Mouse (Mus musculus) granulocyte monocyte progenitor cell, adult 5-6 weeks (primary cell): ENCODE results near the gene 9130008F23Rik. TPM values are rescaled to one million over a fixed set of nuclear protein-coding genes. Genes with fewer than 3 reads are reported as not detected.
A peak's percentile ranks its signal among the peaks of the same experiment; 100 is the strongest.

Experiments used
- ATAC-seq: replicated peaks from 2 replicates; pipeline ENCODE4 v1.8.0; 2016; ENCODE audit warnings: mild to moderate bottlenecking, moderate TSS enrichment, inconsistent platforms; ENCODE audit not compliant: poor library complexity, severe bottlenecking
- total RNA-seq, 2 experiments: library from RNA; stranded (forward) in 1 of 2; stranded (reverse) in 1 of 2; fragments of 200-712, 200-1000 nt in 1 of 2; fragments of >200 nt in 1 of 2; fragmentation: Nextera tagmentation in 1 of 2; gene quantifications; 2 replicates each; pipeline ENCODE4 v1.2.3; 2014 to 2017

Gene 9130008F23Rik
- total RNA-seq (2014; fragmentation: Nextera tagmentation) (3.0 and 5.0 TPM in 2 replicates), total RNA-seq (2017) (5.6 and 6.2 TPM in 2 replicates)

DNA sequence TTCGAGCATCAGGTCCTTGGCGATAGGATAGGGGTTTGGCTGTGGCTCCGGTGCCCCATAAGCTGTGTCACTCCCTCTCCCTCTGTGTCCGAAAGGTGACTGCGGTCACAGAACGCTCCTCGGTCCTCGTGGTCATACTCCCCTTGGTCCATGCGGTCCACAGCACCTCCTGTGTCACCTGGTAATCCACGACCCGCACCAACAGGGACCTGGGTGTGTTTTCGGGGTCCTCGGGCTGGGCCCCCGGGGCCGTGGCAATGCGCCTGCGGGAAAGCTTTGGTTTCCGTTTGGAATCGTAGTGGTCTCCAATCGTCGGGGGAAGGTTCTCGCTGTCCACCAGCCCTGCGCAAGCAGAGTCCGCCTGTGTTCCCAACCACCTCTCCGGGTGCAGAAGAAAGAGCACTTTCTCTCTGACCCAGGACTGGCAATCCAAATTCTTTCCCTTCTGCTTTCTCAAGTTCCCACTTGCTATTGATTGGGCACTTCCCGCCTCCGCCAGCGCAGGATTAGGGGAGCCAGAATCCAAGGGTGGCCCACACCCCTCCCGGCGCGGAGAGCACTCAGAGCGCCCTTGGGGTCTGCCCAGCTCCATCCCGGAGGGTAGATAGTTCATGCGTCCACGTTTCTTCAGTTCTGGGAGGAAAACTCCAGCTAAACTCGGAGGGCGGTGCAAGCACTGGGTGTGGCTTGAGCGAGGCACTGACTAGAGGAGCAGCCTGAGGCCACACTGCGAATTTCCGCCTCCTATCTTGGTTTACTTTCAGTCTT, at the start of gene 9130008F23Rik:
9130008F23Rik (minus strand) TSS at position 636 of the 768 bp plus-strand sequence.
- peak; percentile 66 for ATAC-seq

- ATAC-seq, result no peak
Measured at GRCm38 (mm10) chr17:40915499-40915898, 35.1 kb upstream of the 9130008F23Rik start.

GRCm38 (mm10) chr17:40914250-40914649, 33.9 kb upstream of the 9130008F23Rik start, which contains the start of gene Glyatl3:
Gene Glyatl3 (minus strand): TSS chr17:40914350.
- no peak for ATAC-seq

DNA sequence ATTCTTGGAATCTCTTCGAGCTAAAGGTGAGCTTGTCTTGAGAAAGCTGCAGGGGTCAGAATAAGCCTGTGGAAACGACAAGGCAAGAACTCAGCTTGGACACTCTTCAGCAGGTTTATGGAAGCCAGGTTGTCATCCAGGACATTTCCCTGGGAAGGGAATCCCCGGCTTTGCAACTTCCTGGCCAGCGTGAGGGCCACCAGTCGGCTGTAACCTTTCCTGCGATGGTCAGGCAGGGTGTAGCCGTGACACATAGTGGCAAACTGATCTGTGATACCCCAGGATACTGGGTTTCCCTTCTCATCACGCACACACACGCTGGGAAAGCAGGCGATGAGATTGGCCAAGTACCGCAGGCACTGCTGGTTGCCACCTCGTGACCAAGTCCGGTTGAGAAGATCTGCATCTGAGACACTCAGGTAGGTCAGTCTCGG, 24.4 kb upstream of the 9130008F23Rik start:
- 0 out of 2 replicates have a peak, but pooled peaks have one; percentile 30 for ATAC-seq

GRCm38 (mm10) chr17:40904056-40904597, 23.8 kb upstream of the 9130008F23Rik start:
- no peak for ATAC-seq

- no peak for ATAC-seq
Measured at GRCm38 (mm10) chr17:40903345-40903744, 23.0 kb upstream of the 9130008F23Rik start.

DNA sequence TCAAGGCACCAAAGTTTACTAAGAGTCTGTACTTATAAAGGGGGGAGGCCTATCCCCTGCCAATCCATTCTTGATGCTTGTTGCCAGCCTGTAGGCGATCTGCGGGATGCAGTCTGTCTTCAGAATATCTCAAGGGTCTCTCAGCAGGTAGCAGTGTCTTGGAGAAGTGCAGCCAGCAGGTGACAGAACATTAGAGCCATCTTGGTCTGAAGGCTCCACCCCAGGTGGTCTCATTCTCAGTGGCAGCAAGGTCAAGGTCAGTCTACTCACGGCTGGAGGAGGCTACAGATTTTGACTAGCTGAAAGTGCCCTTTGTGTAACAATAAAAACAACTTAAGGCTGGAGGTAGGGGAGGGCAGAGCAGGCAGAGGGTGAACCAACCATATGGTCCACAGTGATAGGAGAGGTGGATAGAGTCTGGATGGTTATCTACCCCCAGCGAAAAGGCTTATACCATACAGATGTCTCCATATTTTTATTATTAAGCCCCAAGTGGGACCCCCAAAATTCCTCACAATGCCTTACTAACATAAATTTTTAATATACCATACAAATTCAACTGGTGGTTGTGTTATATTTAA, 19.5 kb upstream of the 9130008F23Rik start:
- ATAC-seq, result no peak

DNA sequence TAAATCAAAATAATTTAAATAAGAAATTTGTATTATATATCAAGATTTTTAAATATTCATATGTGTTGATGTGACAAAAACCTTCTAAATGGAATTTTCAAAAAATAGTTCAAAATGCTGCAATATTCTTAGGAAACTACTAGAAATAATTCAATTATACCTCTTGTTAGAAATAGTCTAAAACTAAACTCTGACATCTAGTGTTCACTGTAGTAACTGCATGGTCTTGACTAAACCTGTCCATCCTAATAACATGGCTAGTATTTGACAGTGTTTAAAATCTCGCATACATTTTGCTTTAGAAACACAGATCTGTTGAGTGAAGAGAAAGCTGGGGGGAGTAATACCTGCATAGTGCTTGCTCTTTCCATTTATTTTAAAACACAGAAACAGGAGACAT, 16.5 kb upstream of the 9130008F23Rik start:
- ATAC-seq, result peak; percentile 83

GRCm38 (mm10) chr17:40887849-40888536, 7.6 kb upstream of the 9130008F23Rik start:
- ATAC-seq, result no peak

- ATAC-seq, result no peak
Measured at GRCm38 (mm10) chr17:40885155-40885554, 4.8 kb upstream of the 9130008F23Rik start.

- ATAC-seq, result no peak
Measured at GRCm38 (mm10) chr17:40882172-40882571, 1.8 kb upstream of the 9130008F23Rik start.

- peak; percentile 53 for ATAC-seq
Measured at GRCm38 (mm10) chr17:40879528-40879923, 833 bp downstream of the 9130008F23Rik start.

GRCm38 (mm10) chr17:40877741-40878140, 2.6 kb downstream of the 9130008F23Rik start:
- ATAC-seq, result no peak

DNA sequence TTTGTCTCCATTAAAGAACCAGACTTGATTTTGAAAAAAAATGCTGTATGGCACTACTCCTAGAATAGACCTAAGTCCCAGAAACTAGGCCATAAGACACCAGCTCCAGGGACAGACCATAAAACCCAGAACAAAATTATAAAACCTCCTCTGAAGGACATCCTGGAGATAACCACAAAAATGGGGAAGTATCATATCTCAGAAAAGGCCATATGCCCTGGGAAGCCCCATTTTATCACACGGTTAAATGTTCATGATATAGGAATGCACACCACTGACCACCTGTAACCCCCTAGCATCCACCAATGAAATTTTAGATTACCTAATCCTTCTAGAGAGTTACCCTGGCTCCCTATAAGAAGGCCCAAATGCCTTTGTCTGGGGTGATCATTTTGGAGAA, 4.8 kb downstream of the 9130008F23Rik start:
- ATAC-seq, result peak; percentile 50

DNA sequence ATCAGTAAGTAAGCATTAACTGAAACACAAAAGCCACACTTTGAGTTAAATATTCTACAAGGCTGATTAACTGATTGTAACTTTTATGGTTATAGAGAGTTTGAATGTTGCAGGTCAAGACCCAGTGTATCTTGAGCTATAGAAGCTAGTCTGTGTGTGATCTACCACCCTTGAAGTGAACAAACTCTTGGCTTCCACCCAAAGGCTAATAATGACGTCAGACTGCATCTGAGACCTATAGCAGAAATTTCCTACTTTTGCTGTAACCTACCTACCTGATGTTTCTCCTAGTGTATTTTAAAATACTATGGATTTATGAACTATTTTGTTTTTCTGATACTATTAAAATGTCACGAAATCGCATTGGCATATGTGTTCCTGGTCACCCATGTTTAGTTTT, 5.7 kb downstream of the 9130008F23Rik start:
- ATAC-seq, result no peak

DNA sequence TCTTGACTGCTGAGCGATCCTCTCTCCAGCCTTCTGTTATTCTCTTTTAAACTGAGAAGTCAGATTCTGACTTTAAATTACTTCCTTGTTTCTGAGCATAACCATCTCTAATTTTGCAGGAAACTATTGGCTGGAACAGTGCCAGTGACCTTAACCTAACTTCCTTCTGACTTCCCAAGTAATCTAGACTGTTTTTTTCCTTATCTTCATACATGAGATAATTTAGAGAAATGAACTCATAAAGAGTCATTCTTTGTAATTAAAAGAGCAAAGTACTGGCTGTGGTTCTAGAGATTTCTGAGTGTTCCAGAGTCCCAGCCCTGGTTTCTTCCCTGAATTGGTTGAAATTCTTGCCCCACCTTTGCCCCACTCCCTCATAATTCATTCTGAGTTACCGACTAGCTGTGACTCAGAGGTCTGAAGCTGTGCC, 6.8 kb downstream of the 9130008F23Rik start:
- peak; percentile 25 for ATAC-seq

DNA sequence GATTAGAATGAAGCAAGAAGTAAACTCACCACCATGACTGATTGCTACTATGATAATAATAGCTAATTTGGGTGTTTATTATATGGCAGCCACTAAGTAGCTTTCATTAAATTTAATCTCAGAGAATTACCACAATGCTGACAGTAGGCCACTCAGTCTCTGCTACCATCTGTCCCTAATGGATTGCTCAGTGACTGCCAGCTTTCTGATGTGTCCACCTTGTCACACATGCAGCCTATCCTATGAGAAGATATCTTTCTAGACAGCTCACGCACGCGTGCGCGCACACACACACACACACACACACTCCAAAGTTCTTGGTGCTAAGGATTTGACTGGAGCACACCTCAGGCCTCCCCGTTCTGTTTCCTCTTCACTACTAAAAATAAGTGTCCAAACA, 7.7 kb downstream of the 9130008F23Rik start:
- no peak for ATAC-seq

- peak; percentile 83 for ATAC-seq
Measured at GRCm38 (mm10) chr17:40868952-40869747, 11.2 kb downstream of the 9130008F23Rik start.

GRCm38 (mm10) chr17:40855065-40855464, 25.3 kb downstream of the 9130008F23Rik start:
- no peak for ATAC-seq

DNA sequence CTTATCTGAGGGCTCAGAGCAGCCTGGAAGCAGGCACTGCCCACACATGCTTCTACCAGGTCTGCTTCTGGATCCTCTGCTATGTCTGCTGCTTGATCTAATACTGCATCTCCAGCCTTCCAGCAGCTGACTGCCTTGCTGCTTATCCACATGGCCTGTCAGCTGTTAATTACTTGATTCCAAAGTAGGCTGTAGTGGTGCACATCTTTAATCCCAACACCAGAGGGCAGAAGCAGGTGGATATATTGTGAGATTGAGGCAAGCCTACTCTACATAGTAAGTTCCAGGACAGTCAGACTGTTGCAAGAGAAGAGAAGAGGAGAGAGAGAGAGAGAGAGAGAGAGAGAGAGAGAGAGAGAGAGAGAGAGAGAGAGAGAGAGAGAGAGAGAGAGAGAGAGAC, 43.1 kb downstream of the 9130008F23Rik start:
- peak; percentile 84 for ATAC-seq
